Mouse (Mus musculus): ENCODE data around the gene Pitpnm3.

The Pitpnm3 gene

DNA sequence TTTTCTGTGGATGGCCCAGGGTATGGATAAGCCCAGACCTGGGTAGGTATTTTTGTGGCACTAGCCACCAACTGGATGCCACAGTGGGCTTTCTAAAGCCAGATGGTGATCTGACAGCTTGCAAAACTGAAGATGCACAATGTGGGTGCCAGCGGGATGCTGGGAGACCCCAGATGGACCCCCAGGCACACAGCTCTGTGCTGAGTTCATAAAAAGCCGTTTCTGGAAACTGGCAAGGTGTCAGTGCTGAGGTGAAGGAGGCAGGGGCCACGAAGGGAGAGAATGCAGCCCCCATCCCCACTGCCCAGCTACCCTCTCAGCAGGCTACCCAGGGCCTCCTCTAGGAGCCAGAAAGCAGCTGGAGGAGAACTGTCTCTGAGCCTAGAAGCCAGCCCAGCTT, 78.4 kb downstream of the Pitpnm3 start:
- in situ Hi-C loops (cut with MboI; ENCODE audit: unreplicated experiment in 2 of 2) = loop anchor here (10.0 to 25.0 kb wide), 4 partner anchors 148 to 505 kb away; partner anchors contain the start of genes 4933427D14Rik (in 1 of the 2), Gm43951 (in 1 of the 2), Spns3 (in 1 of the 2) and Txndc17 (in 1 of the 2)

DNA sequence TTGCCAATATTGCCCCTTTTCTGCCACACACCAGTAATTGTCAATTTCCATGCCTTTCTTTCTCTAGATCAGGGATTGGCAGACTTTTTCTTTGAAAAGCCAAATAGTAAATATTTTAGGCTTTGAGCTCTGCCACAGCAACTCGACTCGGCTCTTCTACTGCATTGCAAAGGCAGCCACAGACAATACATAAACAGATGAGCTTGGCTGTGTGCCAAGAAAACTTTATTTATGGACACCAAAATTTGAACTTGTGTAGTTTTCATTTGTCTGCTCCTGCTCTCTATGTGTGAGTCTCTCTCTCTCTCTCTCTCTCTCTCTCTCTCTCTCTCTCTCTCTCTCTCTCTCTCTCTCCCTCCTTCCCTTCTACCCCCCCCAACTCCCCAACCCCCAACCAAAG, 80.4 kb downstream of the Pitpnm3 start:
- in situ Hi-C loops (cut with MboI; ENCODE audit: unreplicated experiment in 2 of 2) = loop anchor here (10.0 to 25.0 kb wide), 4 partner anchors 150 to 507 kb away; partner anchors contain the start of genes 4933427D14Rik (in 1 of the 2), Gm43951 (in 1 of the 2), Spns3 (in 1 of the 2) and Txndc17 (in 1 of the 2)

DNA sequence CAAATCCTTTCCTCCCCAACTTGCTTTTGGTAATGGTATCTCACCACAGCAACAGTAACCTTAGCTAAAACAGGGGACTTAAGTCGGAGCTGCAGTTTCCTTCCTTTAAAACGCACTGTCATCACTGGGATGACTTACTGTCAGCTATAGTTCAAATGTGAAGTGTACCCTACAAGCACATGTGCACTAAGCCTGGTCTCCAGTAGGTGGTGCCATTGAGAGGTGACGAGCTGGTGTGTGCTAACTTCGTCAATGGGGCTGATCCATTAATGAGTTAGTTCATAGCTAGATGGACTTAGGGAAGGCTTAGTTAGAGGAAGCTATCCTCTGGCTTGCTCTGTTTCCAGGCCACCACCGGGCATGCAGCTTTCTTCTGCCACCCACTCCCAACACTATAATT, 82.9 kb downstream of the Pitpnm3 start:
- in situ Hi-C loops (cut with MboI; ENCODE audit: unreplicated experiment in 2 of 2) = loop anchor here (10.0 to 25.0 kb wide), 4 partner anchors 152 to 510 kb away; partner anchors contain the start of genes 4933427D14Rik (in 1 of the 2), Gm43951 (in 1 of the 2), Spns3 (in 1 of the 2) and Txndc17 (in 1 of the 2)

DNA sequence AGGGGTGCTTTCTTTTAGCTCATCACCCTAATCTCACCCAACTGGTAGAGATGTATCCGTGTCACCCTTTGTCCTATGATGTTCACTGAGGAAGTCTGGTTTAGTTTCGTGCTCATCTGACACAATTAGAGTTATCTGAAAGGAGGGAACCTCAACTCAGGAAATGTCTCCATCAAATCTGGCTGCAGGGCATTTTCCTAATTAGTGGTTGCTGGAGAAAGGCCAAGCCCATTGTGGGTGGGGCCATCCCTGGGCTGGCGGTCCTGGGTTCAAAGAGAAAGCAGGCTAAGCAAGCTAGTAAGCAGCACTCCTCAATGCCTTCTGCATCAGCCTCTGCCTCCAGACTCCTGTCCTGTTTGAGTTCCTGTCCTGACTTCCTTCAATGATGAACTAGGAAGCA, 83.4 kb downstream of the Pitpnm3 start:
- in situ Hi-C loops (cut with MboI; ENCODE audit: unreplicated experiment in 2 of 2) = loop anchor here (10.0 to 25.0 kb wide), 4 partner anchors 153 to 510 kb away; partner anchors contain the start of genes 4933427D14Rik (in 1 of the 2), Gm43951 (in 1 of the 2), Spns3 (in 1 of the 2) and Txndc17 (in 1 of the 2)

DNA sequence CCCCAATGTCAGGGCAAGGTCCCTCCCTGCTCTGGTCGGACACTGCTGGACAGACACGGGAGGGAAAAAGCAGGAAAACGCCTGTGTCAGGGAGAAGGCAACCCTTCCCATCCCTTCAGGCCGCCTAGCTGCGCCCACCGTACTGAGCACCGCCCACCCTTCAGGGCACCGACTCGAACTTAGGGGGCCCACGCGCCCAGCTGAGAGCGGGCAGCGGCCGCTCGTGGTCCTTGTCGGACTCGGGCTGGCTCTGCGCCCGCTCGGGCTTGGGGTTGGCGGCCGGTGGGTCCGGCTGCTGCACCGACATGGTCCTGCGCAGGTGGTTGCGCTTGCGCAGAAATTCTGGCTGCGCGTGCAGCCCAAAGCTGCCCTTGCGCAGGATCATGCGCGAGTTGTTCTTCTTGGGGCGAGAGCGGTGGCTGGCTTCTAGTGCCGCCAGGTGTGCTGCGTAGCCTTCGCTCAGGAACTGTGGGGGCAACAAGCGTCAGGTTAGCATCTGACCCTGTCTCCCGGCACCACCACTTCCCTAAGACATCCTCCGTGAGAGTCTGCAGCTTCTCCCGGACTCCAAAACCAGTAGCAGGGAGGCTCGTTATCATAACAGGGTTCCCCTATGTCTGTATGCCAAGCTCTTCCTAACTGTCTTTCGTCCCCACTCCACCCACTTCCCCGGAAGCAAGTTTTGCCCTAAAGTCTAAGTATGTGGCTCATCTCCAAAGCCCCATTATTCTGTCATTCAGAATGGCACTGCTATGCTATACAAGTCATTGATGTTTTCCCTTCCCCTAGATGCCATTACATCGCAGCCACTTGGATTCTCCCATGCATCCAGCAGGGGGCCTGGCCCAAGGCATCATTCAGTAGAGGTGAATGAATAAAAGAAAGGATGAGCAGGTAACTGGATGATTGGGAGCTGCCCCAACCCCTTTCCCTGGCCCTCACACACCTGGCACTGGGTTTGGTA, 84.4 kb downstream of the Pitpnm3 start:
- in situ Hi-C loops (cut with MboI; ENCODE audit: unreplicated experiment in 2 of 2) = loop anchor here (10.0 to 25.0 kb wide), 4 partner anchors 154 to 511 kb away; partner anchors contain the start of genes 4933427D14Rik (in 1 of the 2), Gm43951 (in 1 of the 2), Spns3 (in 1 of the 2) and Txndc17 (in 1 of the 2)

DNA sequence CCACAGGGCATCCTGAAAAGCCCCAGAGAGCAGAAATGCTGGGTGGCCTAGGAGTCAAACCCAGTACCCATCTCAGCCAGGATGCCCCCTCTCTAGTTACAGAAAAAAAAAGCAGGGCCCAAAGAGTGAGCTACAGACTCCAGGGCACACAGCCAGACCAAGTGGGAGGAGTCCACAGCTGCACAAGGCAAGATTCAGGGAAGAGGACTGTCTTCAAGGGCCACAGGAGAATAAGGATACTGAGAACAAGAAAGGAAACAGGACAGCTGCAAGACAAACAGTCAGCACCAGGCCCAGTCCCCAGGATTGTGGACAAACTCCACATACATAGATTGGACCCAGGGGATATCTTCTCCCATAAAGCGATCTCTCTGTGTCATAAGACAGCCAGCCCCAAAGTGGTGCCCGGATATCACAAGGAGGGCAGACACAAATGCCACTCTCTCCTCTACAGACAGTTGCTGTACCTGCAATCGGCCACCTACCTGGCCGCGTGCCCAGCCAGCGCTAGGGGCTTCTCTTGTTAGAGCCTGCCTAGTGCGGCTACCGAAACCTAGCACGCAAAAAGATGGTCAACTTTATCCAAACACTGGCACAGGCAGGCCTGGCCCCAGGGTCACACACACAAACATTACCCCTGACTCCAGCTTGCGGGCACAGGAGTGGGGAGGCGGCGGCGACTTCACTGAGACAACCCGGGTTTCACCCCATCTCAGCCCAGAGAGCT, 85.2 kb downstream of the Pitpnm3 start:
- in situ Hi-C loops (cut with MboI; ENCODE audit: unreplicated experiment in 2 of 2) = loop anchor here (10.0 to 25.0 kb wide), 4 partner anchors 154 to 512 kb away; partner anchors contain the start of genes 4933427D14Rik (in 1 of the 2), Gm43951 (in 1 of the 2), Spns3 (in 1 of the 2) and Txndc17 (in 1 of the 2)

DNA sequence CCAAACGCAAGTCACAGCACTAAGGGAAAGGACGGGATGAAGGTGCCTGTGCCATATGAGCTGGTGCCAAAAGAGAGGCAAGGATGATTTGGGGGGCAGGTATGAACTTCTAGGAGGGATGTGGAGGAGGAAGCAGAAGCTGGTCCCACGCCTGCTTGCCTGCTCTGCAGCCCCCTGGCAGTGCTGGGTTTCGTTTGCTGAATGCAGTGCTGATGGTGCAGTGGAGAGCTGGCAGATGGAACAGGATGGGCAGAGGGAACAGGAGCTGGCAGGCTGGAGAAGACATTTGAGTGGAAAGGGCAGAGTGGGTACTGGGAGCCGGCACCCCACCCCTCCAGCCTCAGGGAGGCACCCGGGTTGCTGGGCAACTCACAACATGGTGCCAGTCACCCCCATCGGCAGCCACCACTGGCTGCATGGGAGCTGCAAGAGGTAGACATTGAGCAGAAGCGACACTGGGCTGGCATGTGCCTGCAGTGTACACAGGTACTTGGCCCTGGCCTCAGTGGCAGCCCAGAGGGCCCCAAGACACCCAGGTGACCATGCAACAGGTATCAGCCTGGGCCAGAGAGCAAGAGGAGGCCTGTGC, 86.3 kb downstream of the Pitpnm3 start:
- in situ Hi-C loops (cut with MboI; ENCODE audit: unreplicated experiment in 2 of 2) = loop anchor here (25.0 kb wide), 1 partner anchor 1037 kb away; the partner anchor contains the start of genes Derl2 (in 2 of the 2), Dhx33 (in 2 of the 2) and Mis12 (in 2 of the 2)

DNA sequence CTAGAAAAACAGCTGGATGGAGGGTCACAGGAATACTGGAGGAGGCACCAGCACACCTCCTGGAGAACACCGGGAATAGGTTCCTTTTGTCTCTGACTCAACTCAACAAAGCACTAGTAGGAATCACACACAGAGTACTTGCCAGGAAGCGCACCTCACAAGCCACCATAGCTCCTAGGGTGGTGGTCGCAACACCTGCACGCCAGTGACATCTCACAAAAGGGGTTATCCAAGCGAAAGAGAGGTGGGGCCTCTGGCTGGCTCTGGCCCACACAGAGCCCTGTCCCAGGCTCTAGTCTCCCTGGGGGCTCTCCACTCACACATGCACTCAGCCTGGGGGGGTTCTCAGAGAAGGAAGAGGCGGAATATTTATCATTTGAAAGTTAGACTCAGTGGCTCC, 86.8 kb downstream of the Pitpnm3 start:
- in situ Hi-C loops (cut with MboI; ENCODE audit: unreplicated experiment in 2 of 2) = loop anchor here (25.0 kb wide), 1 partner anchor 1036 kb away; the partner anchor contains the start of genes Derl2 (in 2 of the 2), Dhx33 (in 2 of the 2) and Mis12 (in 2 of the 2)

DNA sequence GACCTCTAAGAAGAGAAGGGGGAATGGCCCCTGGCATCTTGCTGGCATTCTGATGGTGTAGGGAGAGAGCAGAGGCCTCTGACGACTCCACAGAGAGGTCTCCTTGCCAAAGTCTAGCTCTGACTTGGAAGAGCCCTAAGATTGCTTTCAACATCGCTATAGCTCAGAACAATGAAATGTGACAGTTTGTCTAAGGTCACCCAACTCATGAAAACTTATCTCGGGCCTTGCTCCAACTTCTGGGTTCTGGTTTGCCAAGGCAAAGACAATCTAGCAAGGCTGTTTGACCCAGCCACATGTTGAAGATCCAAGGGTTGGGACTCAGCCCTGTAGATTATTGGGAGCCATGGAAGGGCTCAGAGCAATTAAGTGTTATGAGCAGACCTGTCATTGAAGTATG, 91.3 kb downstream of the Pitpnm3 start:
- in situ Hi-C loops (cut with MboI; ENCODE audit: unreplicated experiment in 2 of 2) = loop anchor here (25.0 kb wide), 1 partner anchor 1032 kb away; the partner anchor contains the start of genes Derl2 (in 2 of the 2), Dhx33 (in 2 of the 2) and Mis12 (in 2 of the 2)

DNA sequence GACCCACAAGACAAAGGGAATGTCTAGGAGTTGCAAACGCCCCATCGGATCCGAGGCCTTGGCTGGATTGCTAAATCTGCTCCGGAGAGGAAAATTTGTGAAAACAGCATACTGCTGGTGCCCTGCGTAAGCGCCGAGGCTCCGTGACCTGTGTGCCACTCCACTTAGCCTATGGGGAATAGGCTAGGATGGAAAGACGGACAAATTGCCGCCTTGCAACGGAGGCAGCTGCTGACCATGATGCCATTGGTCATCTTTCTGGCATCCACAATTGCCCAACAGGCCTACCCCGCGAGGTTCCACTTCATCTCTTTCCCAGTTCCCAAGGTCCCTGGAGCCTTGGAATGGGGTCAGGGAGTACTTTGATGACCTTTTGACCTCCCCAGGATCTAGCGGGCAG, 92.9 kb downstream of the Pitpnm3 start:
- in situ Hi-C loops (cut with MboI; ENCODE audit: unreplicated experiment in 2 of 2) = loop anchor here (25.0 kb wide), 1 partner anchor 1030 kb away; the partner anchor contains the start of genes Derl2 (in 2 of the 2), Dhx33 (in 2 of the 2) and Mis12 (in 2 of the 2)

DNA sequence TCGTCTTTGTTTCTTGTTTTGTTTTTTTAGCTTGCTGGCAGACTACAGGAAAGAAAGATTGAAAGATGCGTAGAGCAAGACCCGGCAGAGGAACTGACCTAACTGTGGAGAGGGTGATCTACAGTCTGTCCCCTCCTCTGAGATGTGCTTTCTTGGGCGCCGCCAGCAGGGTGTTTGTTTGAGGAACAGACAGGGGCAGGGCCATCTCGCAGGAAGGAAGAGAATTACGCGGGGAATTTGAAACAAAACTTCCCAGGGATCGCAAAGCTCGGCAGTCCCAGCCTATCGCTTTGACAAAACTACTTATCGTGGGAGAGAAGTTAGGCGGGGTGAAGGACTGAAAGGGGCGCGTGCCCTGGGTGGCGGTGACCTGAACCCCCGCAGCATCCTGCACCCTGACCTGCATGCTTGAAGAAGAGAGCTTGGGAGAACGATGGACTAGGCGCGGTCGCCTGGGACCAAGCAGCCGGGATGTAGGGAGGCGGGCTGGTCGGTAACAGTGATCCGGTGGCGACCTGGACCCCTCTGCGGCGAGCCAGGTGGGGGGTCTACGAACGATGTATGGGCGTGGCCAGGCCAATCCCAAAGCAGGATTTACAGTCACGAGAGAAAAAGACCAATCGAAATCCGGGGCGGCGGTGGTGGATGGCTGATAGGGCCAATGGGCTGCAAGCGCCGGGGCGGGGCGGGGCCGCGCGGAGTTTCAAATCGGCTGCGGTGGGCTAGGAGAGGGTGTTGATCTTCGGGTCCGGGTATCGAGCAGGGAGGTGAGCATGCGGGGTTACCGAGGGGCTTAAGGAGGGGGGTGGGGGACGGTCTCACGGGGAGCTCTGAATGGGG, 93.6 kb downstream of the Pitpnm3 start, which contains the start of gene Pimreg:
Gene Pimreg (plus strand): TSS at position 265 of the 840 bp plus-strand sequence.
- in situ Hi-C loops (cut with MboI; ENCODE audit: unreplicated experiment in 2 of 2) = loop anchor here (25.0 kb wide), 1 partner anchor 1030 kb away; the partner anchor contains the start of genes Derl2 (in 2 of the 2), Dhx33 (in 2 of the 2) and Mis12 (in 2 of the 2)

DNA sequence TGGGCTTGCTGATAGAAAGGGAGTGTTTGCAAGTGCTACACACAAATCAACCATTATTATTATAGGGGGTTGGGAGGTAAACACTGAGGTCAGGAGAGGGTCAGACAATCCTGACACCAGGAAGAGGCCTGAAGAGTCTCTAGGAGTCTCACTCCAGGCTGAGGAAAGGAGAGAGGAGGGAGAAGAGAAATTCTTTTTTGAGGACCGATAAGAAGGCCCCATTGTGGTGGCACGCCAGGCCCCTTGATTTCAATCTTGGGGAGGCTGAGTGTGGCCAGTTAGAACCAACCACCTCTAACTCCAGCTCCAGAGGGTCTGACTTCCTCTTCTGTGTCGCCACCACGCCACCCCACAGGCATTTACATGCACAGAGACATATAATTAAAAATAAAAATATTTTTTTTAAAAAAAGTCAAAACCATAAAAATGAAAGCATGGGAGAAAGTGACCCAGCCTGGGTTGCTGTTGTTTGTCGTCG, 94.2 kb downstream of the Pitpnm3 start:
- in situ Hi-C loops (cut with MboI; ENCODE audit: unreplicated experiment in 2 of 2) = loop anchor here (25.0 kb wide), 1 partner anchor 1029 kb away; the partner anchor contains the start of genes Derl2 (in 2 of the 2), Dhx33 (in 2 of the 2) and Mis12 (in 2 of the 2)

DNA sequence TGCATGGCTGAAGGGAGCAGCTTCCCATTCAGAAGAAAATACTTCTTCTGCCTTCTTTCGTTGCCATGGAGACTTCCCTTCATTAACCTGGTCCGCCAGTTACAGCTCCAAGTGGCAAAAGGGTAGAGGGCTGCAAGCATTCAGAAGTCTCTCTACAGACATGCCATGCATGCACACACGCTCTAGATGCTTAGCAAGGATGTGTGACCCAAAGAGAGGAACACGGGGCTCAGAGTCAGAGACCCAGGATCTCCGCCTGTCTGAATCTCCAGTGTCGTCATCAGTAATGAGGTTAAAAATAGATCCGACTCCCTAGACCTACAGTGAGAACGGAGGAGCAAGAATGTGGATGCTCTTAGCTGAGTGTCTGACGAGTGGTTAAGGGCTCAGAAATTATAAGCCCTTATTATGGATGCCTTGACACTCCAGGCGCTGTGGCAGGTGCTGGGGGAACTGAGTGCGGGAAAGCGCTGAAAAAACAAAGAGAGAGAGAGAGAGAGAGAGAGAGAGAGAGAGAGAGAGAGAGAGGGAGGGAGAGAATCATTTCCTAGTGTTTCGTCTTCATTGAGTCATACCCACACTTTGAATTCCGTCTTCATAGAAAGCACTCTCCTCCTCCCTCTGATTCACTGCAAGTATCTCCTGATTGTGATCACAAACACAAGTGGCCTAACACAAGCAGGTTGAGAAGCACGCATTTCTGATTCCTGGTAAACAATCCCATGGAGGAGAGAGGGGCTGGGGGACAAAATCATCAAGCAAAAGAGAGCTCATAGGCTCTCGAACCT, 95.8 kb downstream of the Pitpnm3 start:
- in situ Hi-C loops (cut with MboI; ENCODE audit: unreplicated experiment in 2 of 2) = loop anchor here (5.0 to 25.0 kb wide), 3 partner anchors 697 to 1027 kb away; partner anchors contain the start of genes Derl2 (in 2 of the 2), Dhx33 (in 2 of the 2) and Mis12 (in 2 of the 2)

DNA sequence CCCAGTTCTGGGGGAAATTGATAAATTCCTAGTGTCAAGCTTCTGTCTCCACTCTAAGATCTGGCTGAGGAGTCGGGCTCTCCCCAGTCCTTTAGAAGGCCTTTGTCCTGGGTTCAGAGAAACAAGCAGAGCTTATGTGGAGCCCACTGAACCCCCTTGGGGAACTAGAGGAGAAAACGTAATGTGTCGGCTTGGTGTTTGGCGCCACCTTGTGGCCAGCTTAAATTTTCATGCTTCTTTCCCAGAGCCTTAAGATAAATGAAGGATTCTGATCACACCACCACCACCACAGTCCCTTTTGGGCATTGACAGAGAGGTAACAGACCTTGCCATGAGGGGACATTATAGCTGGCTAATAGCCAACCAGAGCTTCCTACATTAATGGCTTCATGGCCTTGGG, 97.6 kb downstream of the Pitpnm3 start:
- in situ Hi-C loops (cut with MboI; ENCODE audit: unreplicated experiment in 2 of 2) = loop anchor here (5.0 to 25.0 kb wide), 3 partner anchors 696 to 1026 kb away; partner anchors contain the start of genes Derl2 (in 2 of the 2), Dhx33 (in 2 of the 2) and Mis12 (in 2 of the 2)

DNA sequence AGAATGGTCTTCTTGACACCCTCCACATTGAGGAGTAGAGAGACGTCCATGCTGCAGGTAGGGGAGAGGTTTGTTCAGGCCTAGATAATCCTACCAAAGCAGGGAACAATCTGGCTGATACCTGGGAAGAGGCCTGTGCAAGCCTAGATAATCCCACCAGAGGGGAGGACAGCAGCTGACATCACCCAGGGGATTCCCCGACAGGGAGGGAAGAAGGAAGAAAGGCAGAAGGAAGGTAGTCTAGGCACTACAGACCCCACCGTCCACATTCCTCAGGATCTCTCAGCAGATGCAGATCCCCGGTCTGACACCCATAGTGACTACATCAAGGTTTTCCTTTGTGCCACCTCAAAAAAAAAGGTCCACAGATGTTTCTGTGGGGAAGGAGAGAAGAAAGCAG, 98.2 kb downstream of the Pitpnm3 start, which contains the start of gene Aipl1:
Gene Aipl1 (minus strand): TSS at position 101 of the 400 bp plus-strand sequence.
- in situ Hi-C loops (cut with MboI; ENCODE audit: unreplicated experiment in 2 of 2) = loop anchor here (5.0 to 25.0 kb wide), 3 partner anchors 695 to 1025 kb away; partner anchors contain the start of genes Derl2 (in 2 of the 2), Dhx33 (in 2 of the 2) and Mis12 (in 2 of the 2)

DNA sequence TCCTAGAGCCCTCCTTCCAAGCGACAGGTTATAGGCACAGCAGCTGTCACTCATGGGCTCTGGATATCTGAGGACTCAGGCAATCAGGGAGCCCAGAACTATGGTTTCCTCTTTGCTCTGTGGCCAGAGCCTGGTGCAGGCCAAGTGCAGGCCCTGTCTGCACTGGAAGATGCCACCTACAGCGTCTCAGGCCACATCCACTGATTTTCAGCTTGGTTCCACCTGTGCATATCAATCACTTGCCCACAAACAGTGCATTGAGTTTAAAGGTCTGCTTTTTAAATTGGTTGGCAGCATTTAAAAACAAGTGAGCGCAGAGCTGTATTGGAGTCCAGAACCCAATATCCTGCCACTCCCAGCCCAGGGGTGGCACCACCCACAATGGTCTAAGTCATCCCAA, 103.0 kb downstream of the Pitpnm3 start:
- in situ Hi-C loops (cut with MboI; ENCODE audit: unreplicated experiment in 2 of 2) = loop anchor here (25.0 kb wide), 1 partner anchor 1020 kb away; the partner anchor contains the start of genes Derl2 (in 2 of the 2), Dhx33 (in 2 of the 2) and Mis12 (in 2 of the 2)

Data from v-Abl transformed pro-B cells (cell line).